Mouse (Mus musculus): ENCODE measurements around the gene Naa25.

GRCm38 (mm10) chr5:121428954-121429353 lies 31.2 kb downstream of the Naa25 start:
- no peak for TF ChIP-seq CTCF (IDR thresholded peaks at IDR 0.05)
- TF ChIP-seq EP300 (IDR thresholded peaks at IDR 0.05) = no peak
